Mouse (Mus musculus) E14TG2a.4 (cell line): ENCODE data around the gene Ikbip.

Source experiments
- H3K27me3 ChIP-seq: 2 replicates; pipeline ENCODE4 v1.6.1; 2014; ENCODE audit warnings: low read length, control low read depth; ENCODE audit not compliant: insufficient read depth
- H3K36me3 ChIP-seq: 2 replicates; pipeline ENCODE4 v1.6.1; 2014; ENCODE audit warnings: low read length, control low read depth; ENCODE audit not compliant: insufficient read depth
- H3K4me1 ChIP-seq: replicated peaks from 2 replicates; pipeline ENCODE4 v1.6.1; 2014; ENCODE audit warnings: low read depth, low read length, control low read depth
- H3K4me3 ChIP-seq: replicated peaks from 2 replicates; pipeline ENCODE4 v1.5.1; 2014; ENCODE audit warnings: mild to moderate bottlenecking, low read length
- H3K9me3 ChIP-seq: 2 replicates; pipeline ENCODE4 v1.6.1; 2014; ENCODE audit warnings: low read length, control low read depth
- CTCF ChIP-seq: conservative IDR thresholded peaks from 2 replicates; pipeline ENCODE4 v1.5.1; 2014; ENCODE audit warnings: low read length
- NANOG ChIP-seq: IDR thresholded peaks from 2 replicates; pipeline ENCODE4 v1.6.1; 2014; ENCODE audit warnings: borderline replicate concordance, low read length, mixed read lengths
- POU5F1 ChIP-seq: IDR thresholded peaks from 2 replicates; pipeline ENCODE4 v1.6.1; 2014; ENCODE audit warnings: low read length, borderline replicate concordance

Gene Ikbip

DNA sequence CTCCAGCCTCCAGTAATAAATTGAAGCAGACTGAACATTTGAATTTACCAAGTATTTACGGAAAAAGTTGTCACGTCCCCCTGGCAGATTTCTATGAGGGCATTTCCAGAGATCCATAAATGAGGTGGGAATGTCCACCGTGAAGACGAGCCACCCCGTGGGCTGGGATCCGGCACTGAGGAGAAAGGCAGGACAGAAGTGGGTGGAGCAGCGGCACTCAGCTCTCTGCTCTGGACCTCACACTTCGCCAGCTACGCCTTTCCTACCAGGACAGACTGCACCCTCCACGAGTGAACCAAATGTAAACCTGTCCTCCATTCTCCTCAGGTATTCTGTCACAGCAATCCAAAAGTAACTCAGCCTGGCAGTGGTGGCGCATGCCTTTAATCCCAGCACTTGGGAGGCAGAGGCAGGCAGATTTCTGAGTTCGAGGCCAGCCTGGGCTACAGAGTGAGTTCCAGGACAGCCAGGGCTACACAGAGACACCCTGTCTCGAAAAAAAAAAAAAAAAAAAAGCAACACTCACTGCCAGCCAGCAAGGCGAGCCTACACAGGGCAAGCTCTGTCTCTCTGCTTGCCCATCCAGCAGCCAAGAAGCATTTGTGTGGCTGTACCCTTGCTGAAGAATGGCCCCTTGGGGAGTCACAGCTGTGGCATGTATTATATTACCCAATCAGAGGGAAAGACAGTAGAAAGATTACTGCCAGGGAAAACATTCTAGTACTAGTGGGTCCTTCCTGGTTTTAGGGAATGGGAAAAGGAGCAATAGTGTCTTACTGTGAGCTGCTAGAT is 20.3 kb downstream of the Ikbip start:
- H3K27me3 ChIP-seq = no peaks in the 10 kb centered on the region
- no peak for TF ChIP-seq NANOG
- H3K36me3 ChIP-seq = no peaks in the 10 kb centered on the region
- no peaks in the 10 kb centered on the region for H3K9me3 ChIP-seq
- 0 out of 2 replicates have a peak overlapping the region, but pooled peaks have one; percentile 29 for H3K4me3 ChIP-seq
- no peaks in the 10 kb centered on the region for H3K4me1 ChIP-seq

DNA sequence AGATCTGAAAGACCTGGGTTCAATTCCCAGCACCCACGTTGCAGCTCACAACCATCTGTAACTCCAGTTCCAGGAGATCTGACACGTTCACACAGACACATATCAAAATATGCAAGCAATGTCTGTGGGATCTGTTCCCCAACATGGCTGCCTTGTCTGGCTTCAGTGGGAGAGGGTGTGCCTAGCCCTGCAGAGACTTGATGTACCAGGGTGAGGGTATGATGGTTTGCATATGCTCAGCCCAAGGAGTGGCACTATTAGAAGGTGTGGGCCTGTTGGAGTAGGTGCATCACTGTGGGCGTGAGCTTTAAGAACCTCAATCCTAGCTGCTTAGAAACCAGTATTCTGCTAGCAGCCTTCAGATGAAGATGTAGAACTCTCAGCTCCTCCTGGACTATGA is 23.2 kb downstream of the Ikbip start:
- H3K27me3 ChIP-seq = no peaks in the 10 kb centered on the region
- no peaks in the 10 kb centered on the region for H3K4me1 ChIP-seq
- H3K36me3 ChIP-seq = no peaks in the 10 kb centered on the region
- H3K9me3 ChIP-seq = no peaks in the 10 kb centered on the region
- H3K4me3 ChIP-seq = no peak overlapping the region
- TF ChIP-seq POU5F1 = no peak

DNA sequence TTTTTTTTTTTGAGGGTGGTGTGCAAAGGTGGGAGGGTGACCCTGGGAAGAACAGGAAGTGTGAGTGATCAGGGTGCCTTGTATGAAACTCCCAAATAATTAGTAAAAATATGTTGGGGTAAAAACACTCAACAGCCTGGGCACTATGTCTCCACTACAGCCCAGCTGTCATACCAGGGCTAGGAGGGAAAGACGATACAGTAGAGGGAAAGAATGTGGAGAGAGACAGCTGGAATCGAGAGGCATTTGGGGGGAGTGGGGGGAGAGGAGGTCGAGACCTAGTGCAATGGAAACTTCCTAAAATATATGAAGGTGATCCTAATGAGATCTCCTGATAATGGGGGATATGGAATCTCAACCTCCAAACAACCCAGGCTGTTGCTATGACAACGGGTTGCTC is 27.1 kb downstream of the Ikbip start:
- TF ChIP-seq NANOG = no peak
- no peak for TF ChIP-seq CTCF
- no peak for TF ChIP-seq POU5F1
- H3K36me3 ChIP-seq = peaks cover 18% of the 10 kb centered on the region
- no peaks in the 10 kb centered on the region for H3K9me3 ChIP-seq
- no peaks in the 10 kb centered on the region for H3K4me1 ChIP-seq
- H3K4me3 ChIP-seq = no peak overlapping the region
- H3K27me3 ChIP-seq = no peaks in the 10 kb centered on the region

DNA sequence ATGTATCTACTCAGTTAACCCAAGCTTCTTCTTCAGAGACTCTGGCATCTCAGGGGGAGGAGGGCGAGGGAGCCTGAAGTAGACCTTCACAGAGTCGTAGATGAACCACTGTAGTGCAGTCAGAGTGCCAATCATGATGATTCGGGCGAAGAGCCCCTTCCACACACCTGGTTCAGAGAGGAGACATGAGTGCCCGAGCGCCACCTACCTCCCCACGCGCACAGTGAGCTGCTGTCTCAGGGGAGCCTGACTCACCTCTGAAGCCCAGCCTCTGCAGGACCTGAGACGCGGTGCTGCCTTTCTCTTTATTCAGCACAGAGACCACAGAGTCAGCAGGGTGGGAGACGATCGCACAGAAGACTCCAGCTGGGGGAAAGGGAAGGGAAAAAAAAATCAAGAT is 34.2 kb downstream of the Ikbip start:
- TF ChIP-seq NANOG = no peak
- no peak for TF ChIP-seq CTCF
- TF ChIP-seq POU5F1 = no peak
- Histone ChIP-seq H3K4me3 (no peak overlapping the region), H3K4me1 (peaks cover 38% of the 10 kb centered on the region), H3K27me3 (no peaks in the 10 kb centered on the region), H3K36me3 (peaks cover 88% of the 10 kb centered on the region), H3K9me3 (no peaks in the 10 kb centered on the region)

- TF ChIP-seq NANOG = no peak
- no peak for TF ChIP-seq POU5F1
- no peak for TF ChIP-seq CTCF
- H3K9me3 ChIP-seq = no peaks in the 10 kb centered on the region
- peaks cover 53% of the 10 kb centered on the region for H3K36me3 ChIP-seq
- peaks cover 58% of the 10 kb centered on the region for H3K4me1 ChIP-seq
- no peaks in the 10 kb centered on the region for H3K27me3 ChIP-seq
- H3K4me3 ChIP-seq = peak overlapping the region; percentile 99
Measured at GRCm38 (mm10) chr10:91122646-91123045, 39.9 kb downstream of the Ikbip start.

GRCm38 (mm10) chr10:91123281-91123827 is 40.6 kb downstream of the Ikbip start:
- Histone ChIP-seq H3K36me3 (peaks cover 46% of the 10 kb centered on the region), H3K27me3 (no peaks in the 10 kb centered on the region), H3K4me3 (peak overlapping the region; percentile 99), H3K9me3 (no peaks in the 10 kb centered on the region), H3K4me1 (peaks cover 53% of the 10 kb centered on the region)
- TF ChIP-seq POU5F1 (no peak), CTCF (no peak), NANOG (no peak)

DNA sequence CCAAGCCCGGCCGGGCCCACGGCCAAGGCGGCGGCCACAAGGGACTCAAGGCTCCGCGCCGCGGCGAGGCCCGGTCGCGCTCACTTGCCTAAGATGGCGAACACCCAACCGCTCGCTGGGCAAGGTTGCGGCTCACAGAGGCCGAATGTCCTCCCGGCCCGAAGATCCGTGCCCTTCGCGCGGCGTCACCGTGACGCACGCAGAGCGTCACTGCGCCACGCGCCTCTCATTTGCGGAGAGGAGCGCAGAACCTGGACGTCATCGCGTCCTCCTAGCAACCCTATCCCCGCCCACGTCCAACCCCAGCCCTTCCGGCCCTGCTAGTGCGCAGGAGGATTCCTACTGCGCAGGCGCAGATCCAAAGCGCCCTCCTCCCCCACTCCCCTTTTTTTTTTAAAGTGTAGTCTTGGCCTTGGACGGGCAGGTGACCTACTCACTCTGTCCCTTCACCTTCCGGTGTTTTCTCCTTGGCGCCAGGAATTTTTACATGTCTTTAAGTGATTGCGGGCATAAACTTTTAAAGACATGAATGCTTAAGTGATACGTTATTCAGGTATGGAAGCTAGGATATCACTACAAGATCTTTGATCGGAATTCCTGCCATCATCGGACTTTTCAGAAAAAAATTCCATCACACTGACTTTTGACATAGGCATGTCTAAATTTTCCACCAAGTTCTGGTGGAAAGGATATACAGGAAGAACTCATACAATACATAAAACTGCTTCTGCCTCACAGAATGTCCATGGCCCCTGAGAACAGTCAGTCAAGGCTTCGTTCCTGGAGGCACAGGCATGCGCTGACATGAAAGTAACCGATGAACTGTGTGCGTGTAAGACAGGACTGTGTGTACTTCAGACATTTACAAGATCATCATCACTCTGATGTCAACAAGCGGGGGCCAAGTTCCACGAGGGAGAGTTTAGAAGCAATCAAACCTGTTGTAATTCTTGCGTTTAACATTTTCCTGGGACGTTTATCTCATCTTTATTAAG is 41.4 kb downstream of the Ikbip start, which contains the start of gene Slc25a3:
Gene Slc25a3 (minus strand): TSS at position 232 of the 995 bp plus-strand sequence.
- peaks cover 49% of the 10 kb centered on the region for H3K4me1 ChIP-seq
- H3K4me3 ChIP-seq = peak within 1 kb of the TSS; percentile 99
- H3K27me3 ChIP-seq = no peaks in the 10 kb centered on the region
- no peaks in the 10 kb centered on the region for H3K9me3 ChIP-seq
- TF ChIP-seq CTCF = no peak
- no peak for TF ChIP-seq NANOG
- TF ChIP-seq POU5F1 = no peak
- peaks cover 38% of the 10 kb centered on the region for H3K36me3 ChIP-seq
